Mouse (Mus musculus): Measurements from ENCODE around the gene Rflna.
A peak's percentile ranks its signal among the peaks of the same experiment; 100 is the strongest.

Rflna gene

GRCm38 (mm10) chr5:125002969-125003872 lies at the start of gene Rflna:
Rflna (plus strand) TSS chr5:125003221.
- no peak for DNase-seq

- DNase-seq = no peak
Observed at GRCm38 (mm10) chr5:124954404-124955305, 48.4 kb upstream of the Rflna start.

- no peak for DNase-seq
Observed at GRCm38 (mm10) chr5:124957491-124957890, 45.5 kb upstream of the Rflna start.

GRCm38 (mm10) chr5:124959099-124959498 lies 43.9 kb upstream of the Rflna start:
- no peak for DNase-seq

- peak; percentile 85 for DNase-seq
Observed at GRCm38 (mm10) chr5:124960131-124960901, 42.7 kb upstream of the Rflna start.

- DNase-seq = no peak
Observed at GRCm38 (mm10) chr5:124961433-124961832, 41.6 kb upstream of the Rflna start.

GRCm38 (mm10) chr5:124962761-124963160 lies 40.3 kb upstream of the Rflna start:
- no peak for DNase-seq

- peak; percentile 53 for DNase-seq
Observed at GRCm38 (mm10) chr5:124963806-124964672, 39.0 kb upstream of the Rflna start.

GRCm38 (mm10) chr5:124966622-124967332 lies 36.2 kb upstream of the Rflna start:
- no peak for DNase-seq

GRCm38 (mm10) chr5:124969790-124970189 lies 33.2 kb upstream of the Rflna start:
- DNase-seq = no peak

GRCm38 (mm10) chr5:124986222-124986621 lies 16.8 kb upstream of the Rflna start:
- no peak for DNase-seq

GRCm38 (mm10) chr5:124986656-124987055 lies 16.4 kb upstream of the Rflna start:
- DNase-seq = no peak

GRCm38 (mm10) chr5:124989724-124990123 lies 13.3 kb upstream of the Rflna start:
- DNase-seq = no peak

GRCm38 (mm10) chr5:124992323-124992722 lies 10.7 kb upstream of the Rflna start:
- no peak for DNase-seq

- DNase-seq = no peak
Observed at GRCm38 (mm10) chr5:124992891-124993290, 10.1 kb upstream of the Rflna start.

GRCm38 (mm10) chr5:124996816-124997215 lies 6.2 kb upstream of the Rflna start:
- peak; percentile 81 for DNase-seq

GRCm38 (mm10) chr5:124997913-124998312 lies 5.1 kb upstream of the Rflna start:
- DNase-seq = no peak

- DNase-seq = no peak
Observed at GRCm38 (mm10) chr5:125000756-125001250, 2.2 kb upstream of the Rflna start.

GRCm38 (mm10) chr5:125003873-125004255 lies 843 bp downstream of the Rflna start:
- no peak for DNase-seq

- DNase-seq = no peak
Observed at GRCm38 (mm10) chr5:125005871-125006652, 3.0 kb downstream of the Rflna start.
